Mouse (Mus musculus): ENCODE measurements around the gene Hgd.
A peak's percentile ranks its signal among the peaks of the same experiment; 100 is the strongest.

The Hgd gene

DNA sequence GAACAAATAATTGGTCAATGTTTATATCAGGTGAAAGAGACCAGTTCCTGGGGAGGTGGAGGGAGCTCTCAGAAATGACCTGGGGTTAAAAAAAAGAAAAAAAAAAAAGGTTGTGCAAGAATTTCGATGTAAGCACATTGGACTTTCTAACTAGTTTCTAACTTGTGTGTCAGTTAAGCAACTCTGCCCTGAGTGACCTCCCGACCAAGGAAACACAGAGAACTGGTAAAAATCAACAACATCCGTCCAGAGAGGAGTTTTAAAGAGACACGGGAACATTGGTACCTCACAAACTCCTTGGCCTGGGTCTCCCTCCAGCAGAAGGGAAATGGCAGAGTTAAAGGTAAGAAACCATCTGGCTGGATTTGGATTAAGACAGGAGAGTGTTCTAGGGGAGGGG lies at the start of gene Hgd:
Hgd (plus strand) TSS at position 160 of the 400 bp plus-strand sequence.
- DNase-seq (ENCODE audit: low read depth, low spot score) = no peak

DNA sequence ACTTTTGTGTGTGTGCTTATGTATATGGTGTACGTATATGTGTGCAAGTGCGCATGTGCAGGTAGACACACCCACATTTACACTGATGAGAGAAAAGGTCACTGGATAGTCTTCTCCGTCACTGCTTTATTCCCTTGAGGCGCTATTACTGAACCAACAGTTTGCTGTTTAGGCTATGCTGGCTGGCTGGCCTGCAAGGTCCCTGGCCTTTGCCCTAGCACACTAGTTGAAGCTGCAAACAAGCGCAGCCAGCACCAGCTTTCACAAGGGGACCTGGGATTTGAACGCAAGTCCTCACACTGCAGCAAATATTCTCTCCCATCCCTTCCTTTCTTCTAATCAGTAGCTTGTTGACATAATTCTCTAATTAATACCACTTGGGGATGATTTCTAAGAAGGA lies 49.8 kb upstream of the Hgd start:
- DNase-seq (ENCODE audit: low read depth, low spot score) = no peak

DNA sequence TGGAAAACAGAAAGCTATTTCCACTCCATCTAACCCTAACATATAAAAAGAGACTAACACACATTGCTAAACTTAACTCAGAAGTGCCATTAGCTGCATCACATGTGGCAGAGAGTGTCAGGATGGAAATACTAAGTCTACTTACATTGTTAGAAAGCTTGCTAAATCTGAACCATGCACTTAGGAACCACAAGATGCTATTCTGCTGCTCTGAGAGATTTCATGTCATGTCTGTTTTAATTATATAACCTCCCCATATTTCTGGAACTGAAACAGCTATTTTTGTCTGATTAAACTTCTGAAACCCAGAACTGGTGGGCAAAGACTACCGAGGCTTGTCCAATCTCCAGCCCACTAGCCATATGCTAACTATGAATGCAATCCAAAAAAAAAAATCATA lies 47.9 kb upstream of the Hgd start:
- DNase-seq (ENCODE audit: low read depth, low spot score) = peak; percentile 20

DNA sequence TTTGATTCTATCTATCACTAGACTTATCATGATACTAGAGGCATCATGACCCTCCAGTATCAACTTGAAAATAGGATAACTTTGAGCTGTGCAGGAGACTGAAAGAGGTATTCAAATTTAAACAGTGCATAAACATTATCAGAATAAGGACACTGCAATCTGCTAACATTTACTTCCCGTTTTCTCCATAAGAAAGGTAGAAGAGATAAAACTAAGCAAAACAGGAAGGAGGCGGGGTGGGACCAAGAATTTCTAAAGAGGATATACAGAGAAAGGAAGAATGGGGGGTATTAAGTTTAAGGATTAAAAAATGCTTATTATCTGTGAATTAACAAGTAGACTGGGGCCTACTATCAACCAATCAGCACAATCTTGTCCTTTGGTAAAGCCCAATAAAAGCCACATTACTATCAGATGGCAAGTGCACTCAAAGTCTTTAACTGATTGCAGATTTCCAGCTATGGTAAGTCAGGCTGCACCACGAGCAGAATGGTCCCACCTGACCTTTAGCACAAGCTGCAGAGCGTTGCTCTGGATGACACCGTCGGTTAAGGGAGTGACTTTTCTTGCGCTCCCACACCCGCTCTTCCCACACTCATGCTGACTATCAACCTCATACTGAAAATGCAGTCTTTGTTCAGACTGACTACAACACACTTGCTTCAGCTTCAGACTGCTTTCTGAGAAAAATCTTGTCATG lies 46.4 kb upstream of the Hgd start:
- DNase-seq (ENCODE audit: low read depth, low spot score) = no peak

DNA sequence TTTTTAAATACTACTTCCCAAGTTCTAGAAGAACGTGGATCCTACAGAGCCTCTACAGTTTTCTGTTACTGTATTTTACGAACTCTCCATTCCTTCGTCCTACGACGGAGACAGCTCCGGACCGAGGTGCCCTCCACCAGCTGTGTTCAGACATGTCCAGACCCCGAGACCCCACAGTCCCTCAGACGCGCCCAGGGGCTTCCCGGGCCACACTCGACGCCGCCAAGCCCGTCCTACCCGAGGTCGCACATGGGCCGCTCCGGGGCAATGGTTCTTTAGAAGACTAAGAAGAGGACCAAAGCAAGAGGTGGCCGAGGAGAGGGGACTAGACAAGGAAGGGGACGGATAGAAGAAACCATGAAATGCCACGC lies 40.7 kb upstream of the Hgd start:
- no peak for DNase-seq (ENCODE audit: low read depth, low spot score)

DNA sequence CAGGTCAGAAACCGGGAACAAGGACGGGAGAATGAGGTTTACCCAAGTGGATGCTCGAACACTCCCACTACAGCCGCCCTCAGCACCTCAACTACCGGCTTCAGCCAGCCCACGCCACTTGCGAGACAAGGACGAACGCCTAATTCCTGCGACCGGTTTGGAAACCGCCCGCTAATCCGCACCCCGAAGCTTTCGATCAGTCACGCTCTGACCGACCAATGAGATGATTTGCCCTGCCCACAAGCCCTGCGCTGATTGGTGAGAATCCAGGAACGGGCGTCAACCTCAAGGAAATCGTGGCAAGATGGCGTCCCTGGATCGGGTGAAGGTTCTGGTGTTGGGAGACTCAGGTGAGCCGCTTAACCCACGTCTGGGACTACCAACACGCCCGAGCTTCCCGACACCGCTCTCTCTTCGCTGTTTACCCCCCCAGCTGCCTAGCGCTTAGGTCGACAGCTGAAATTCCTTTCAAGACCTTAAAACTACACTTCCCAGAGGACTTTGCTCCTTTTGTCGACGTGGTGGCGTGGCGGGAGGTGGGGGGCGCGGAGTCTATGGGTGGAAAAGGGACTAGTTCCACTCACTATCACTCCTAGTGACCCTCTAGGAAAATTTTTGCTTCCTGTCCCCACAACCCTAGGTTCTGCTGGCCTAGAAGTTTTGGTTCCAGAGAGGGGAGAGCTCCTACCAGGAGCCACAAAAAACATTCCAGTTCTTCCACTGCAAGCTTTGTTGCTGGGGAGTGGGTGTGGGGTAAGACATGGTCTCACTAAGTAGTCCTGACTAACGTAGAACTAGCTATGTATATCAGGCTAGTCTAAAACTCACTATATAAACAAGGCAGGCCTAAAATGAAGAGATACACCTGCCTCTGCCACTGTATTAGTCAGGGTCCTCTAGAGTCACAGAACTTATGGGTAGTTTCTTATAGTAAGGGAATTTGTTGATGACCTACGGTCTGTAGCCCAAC lies 40.1 kb upstream of the Hgd start, which contains the start of the genes Gtf2e1 and Rabl3:
Gtf2e1 (minus strand) TSS at position 179 of the 970 bp plus-strand sequence.
Rabl3 (plus strand) TSS at position 275 of the 970 bp plus-strand sequence.
- DNase-seq (ENCODE audit: low read depth, low spot score) = peak; percentile 98

DNA sequence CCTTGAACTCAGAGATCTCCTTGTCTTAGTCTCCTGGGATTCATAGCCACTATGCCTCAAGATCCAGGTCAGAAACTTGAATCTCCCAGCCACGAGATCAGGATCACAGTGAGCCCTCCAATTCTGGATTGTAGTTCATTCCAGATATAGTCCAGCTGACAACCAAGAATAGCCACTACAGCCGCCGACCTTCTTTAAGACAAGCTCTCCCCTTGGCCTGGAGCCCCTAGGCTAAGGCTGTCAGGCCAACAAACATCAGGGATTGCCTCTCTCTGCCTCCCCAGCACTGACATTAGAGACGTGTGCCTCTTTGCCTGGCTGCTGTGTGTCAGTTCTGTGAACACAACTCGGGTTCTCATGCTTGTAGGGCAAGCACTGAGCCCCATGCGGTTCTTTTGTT lies 39.2 kb upstream of the Hgd start:
- no peak for DNase-seq (ENCODE audit: low read depth, low spot score)

DNA sequence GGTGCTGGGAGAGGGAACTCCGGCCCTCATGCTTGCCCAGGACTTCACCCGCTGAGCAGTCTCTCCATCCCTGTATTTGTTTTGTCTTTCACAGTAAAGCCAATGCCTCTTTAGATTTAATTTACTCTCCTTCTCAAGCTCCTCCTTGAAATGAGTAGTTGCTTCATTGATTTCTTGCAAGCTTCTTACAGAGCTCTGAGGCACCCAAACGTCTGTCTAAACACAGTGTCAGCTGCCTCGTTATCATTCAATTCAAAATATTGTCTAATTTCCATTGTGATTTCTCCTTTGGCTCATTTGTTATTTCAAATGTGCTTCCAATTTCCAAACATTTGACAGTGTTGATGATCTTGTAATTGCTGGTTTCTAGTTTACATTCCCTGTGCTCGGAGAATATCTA lies 33.6 kb upstream of the Hgd start:
- no peak for DNase-seq (ENCODE audit: low read depth, low spot score)

DNA sequence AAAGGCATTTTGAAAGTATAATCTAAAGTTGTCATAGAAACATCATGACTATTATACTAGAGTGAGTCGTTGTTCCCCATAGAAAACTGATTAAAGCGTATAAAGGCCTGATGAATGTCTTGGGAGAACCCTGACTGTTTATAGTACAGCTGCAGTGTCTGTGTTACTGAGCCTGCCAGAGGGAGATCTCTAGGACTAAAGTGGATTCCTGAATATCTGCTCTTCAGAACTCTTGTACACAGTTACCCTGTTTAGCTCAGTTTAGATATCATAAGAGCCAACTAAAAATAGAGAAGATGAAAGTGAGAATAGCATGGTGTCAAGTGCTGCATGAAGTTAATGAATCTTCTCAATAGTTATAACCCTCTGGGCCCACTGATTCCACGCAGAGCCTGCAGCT lies 29.7 kb upstream of the Hgd start:
- DNase-seq (ENCODE audit: low read depth, low spot score) = no peak

DNA sequence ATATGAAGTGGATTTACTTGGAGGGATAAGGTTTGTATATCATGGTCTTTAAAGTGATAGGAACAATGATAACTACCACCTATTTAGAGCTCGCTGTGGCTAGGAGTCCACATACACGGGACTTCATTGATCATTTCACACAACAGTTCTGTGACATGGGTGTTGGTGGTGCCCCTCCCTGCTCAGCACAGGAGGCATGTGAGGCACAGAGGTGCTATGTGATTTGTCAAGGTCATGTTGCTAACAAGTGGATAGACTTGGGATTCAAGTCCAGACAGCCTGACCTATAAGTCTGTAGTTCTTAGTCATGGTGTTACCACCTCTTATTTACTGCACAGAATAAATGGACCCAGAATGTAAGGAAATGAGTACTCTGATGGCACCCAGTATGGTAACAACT lies 29.0 kb upstream of the Hgd start:
- no peak for DNase-seq (ENCODE audit: low read depth, low spot score)

DNA sequence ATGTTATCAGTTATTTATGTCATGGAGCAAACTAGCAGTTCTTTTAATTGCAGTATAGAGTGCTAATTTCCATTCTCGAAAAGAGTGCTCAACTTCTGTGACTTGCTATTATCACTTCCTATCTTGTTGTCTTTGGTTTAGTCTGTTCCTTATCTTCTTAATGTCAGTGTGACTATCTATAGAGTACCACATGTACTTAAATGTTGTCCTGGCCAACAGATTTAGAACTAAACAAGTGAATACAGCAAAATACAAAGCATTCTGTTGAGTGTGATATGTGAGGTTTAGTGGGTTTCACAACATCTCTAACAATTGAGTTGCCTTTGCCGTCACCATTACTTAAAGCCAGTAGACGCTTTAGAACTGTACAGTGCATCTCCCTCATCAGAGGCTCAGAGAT lies 27.1 kb upstream of the Hgd start:
- DNase-seq (ENCODE audit: low read depth, low spot score) = no peak

DNA sequence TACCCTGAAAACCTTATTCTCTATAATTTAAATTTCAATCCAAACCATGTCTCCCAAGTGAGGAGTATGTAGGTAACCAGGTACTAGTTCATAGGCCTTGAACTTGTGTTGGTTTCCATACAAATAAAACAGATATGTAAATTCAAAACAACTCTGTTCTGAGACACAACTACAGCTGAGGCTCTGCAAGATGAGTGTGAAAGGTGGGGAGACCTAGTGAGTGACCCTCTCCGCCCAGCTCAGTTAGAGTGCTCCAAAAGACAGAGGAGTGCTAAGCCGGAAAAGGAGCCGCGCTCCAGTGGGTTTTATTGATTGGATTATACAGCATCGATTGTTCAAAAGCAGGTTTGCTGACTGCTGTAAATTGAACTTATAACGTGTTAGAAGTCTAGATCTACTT lies 17.5 kb upstream of the Hgd start:
- no peak for DNase-seq (ENCODE audit: low read depth, low spot score)

DNA sequence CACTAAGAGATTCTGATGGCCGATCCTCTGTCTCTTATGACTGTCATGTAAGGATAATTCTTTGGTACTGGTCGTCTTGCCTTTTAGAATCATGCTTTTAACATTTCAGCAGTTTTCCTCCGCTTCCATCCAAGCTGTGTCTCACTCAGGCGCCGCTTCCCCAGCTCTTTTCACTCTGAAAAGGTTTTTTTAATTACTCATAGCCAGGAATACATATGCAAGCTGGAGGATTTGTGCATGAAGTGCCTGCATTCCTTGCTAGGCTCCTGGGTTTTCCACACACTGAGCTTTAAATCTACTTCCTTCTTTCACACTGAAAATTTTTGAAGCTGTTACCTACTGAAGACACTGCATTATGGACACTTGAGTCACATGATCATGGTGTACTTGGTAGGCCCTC lies 17.0 kb upstream of the Hgd start:
- no peak for DNase-seq (ENCODE audit: low read depth, low spot score)

DNA sequence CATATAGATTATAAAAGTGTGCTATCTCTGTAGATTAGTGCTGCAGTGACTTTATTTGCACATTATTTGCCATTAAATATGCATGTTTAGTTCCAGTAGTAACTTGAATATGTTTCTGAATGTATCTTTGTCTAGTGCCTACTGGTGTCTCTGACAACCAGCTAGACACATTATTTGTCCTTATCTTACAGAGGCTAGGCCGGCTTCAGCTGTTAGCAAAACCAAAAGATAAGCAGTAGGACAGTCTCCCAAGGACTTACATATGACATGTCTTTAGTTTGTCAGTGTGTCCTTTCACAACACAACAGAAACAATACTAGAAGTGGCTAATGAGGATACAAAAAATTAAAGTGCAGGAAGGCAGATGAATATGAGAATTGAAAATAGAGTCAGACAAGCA lies 14.8 kb upstream of the Hgd start:
- no peak for DNase-seq (ENCODE audit: low read depth, low spot score)

DNA sequence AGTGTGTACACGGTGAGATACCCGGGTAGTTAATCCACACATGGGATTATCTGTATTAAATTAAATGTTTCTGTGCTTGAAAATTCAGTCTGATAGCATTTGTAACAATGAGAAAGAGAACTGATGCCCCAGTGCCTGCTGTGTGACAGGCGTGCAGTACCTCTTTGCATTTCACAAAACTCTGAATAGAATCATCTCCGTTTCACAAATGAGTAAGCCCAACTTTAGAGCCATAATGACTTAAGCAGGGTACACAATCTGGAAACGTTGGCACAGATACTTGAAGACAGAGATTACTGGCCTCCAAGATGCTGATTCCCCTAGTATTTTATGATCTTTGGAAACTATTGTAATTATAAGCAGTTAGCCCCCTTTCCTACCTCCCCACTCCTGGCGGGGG lies 13.8 kb upstream of the Hgd start:
- DNase-seq (ENCODE audit: low read depth, low spot score) = no peak

DNA sequence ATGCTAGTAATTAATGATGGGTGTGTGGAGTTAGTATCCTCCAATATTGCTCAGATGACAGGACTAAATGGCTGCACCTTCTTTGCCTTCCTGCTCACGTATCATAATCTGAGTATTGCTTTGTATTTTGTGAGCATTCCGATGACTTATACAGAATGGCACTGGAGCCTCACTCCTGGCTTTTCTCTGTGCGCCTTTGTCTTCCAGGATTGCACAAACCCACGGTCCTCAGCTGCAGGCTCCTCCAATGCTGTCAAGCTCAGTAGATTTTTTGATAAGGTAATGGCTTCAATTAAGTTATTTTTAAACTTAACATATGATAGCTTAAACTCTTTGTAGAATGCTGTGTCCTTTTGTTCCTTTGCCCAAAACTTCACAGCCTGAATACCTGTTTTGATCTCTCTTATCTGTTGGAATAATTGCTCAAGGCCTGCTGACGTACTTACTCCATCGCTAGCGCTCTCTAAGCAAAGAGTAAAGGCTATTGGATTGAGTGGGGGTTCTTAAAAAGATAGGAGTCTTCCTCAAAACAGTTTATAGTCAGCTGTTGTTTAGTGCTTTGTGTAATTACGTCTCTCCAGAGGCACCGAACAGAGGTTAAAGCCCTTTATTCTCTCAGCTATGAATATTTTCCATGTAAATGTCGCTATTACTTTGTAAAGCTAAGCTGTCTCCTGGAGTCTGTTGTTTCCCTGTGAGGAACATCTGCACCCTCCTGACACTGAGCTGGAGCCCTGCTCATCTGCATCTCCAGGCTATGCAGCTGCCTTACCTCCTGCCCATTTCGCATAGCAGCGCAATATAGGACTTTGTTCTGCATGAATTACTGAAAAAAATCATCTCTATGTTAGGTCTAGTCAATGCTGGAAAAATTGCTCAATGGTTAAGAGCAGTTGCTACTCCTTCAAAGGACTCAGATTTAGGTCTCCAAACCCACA lies 12.6 kb upstream of the Hgd start:
- DNase-seq (ENCODE audit: low read depth, low spot score) = no peak

DNA sequence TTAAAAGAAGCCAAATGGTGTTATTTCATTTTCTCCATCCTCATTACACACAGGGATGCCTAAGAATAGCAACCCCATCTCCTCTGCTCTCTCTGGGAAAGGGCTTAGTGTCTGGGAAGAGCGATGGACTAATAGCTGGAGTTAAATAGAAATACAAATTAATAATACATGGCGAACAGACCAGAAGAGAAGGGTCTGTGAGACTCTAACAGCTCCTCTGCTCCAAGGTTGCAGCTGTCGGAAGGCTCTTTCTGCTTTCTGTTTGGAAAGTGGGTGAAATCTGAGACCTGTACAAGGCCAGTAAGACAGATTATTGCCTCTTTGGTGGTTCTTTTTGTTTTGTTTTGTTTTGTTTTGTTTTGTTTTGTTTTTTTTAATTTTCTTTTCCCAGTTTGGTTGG lies 8.4 kb upstream of the Hgd start:
- DNase-seq (ENCODE audit: low read depth, low spot score) = no peak

DNA sequence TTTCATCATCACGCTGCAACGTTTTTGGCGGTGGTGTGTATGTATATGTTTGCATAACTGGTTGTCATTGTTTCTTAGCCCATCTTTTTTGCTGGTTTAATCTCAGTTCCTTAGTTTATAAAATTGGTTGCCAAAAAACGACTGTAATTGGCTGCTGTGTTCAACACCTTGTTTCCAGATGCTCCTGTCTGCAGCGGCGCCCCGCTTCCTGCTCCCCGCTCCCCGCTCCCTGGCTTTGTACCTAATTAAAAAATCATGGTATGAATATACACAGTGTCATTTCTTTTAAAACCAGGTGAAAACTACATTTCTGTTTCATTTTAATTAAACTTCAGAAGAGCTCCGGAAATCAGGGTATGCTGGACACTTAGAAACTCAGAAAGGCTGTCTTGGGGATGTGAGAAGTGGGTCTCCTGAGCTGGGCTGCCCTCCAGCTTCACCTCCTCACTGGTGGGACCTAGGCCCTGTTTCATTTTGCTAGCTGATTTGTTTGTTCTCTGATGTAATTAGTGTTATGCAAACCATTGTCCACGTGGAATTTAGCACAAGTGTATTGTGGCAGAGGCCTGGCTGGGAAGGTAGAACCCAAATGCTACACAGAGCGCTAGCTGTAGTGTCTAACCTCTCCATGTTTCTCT lies 7.7 kb upstream of the Hgd start:
- no peak for DNase-seq (ENCODE audit: low read depth, low spot score)

DNA sequence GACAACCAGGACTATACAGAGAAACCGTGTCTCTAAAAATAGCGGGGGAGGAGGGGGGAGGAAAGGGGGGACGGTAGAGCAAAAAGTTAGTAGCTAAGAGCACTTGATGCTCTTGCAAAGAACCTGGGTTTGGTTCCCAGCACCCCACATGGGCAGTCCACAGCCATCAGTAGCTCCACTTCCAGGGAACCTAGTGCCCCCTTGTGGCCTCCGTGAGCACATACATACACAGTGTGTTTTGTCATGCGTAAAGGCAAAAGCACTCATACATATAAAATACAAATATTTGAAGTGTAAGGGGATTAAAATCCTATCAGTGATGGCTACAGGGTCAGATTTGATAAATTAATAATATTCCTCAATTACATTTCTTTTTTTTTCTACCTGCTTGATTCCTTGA lies 6.9 kb upstream of the Hgd start:
- DNase-seq (ENCODE audit: low read depth, low spot score) = peak; percentile 8

DNA sequence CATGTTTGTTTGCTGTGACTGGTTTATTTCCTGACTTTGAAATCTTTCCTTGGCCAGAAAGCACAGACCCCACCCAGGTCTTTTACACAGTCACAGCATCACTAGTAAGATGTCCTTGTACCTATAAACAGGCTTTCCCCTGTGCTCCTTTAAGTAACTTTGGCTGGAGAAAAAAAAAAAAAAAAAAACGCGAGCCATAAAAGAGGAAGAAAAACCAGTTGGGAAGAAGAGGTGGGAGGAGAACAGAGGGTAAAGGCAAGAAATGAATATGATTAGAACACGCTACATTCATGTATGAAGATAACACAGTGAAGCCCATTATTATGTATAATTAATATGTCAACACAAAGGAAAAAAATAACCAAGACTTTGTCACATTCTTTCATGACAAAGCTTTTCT lies 4.6 kb upstream of the Hgd start:
- DNase-seq (ENCODE audit: low read depth, low spot score) = no peak

DNA sequence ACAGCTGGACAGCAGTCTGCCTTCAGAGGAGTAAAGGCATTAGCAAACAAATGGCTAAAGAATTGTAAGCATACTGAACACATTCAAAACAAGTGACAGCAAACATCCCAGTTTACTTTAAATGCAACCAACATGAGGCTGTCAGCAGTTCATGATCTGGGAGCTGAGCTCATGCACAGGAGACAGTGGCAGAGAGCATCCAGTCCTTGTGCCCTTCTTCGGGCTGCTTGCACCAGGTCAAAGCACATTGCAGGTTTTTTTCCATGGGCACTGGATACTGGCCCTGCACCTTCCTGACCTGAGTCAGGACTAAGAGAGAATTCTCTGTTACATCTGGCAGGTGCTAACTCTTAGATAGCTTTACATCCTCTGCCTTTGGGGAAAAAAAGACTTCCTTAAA lies 362 bp upstream of the Hgd start:
- DNase-seq (ENCODE audit: low read depth, low spot score) = no peak

Data from A20 (cell line).